Mouse (Mus musculus) adrenal gland, adult 18-20 months (tissue): Measurements from ENCODE around the gene Rab11fip3. TPM values are rescaled to one million over a fixed set of nuclear protein-coding genes. Genes with fewer than 3 reads are reported as not detected.

Experiments
- DNase-seq, 2 experiments: peaks; one replicate each; pipeline ENCODE4 v3.0.0; 2021 to 2022; ENCODE audit warnings: low spot score in 2 of 2
- total RNA-seq, 2 experiments: library from RNA; stranded (reverse); gene quantifications; 1 replicate in 1 of 2; 2 replicates in 1 of 2; pipeline ENCODE4 v1.2.3; 2021

Gene Rab11fip3
- total RNA-seq, 2 experiments from 2014 or later: 22.6 to 24.6 TPM

DNA sequence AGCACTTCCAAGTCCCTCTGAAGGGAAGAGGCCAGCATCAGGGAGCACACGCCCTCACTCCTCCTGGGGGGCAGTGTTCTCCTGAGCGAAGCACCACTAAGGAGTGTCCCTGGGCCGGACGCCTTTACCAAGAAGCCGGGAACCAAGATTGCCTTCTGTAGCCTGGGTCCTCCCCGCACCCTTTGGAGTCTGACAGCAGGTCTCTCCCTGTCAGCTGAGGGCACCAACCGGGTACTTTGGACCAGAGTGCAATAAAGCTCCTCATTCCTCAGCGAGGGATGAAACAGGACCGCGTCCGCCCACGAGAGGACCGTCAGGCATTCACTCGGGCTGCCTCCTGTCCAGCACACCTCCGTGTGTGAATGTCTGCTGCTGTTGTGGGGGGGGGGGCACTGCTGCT is 64.6 kb downstream of the Rab11fip3 start:
- DNase-seq: no peak

GRCm38 (mm10) chr17:26003864-26004263 is 65.5 kb downstream of the Rab11fip3 start:
- no peak for DNase-seq

DNA sequence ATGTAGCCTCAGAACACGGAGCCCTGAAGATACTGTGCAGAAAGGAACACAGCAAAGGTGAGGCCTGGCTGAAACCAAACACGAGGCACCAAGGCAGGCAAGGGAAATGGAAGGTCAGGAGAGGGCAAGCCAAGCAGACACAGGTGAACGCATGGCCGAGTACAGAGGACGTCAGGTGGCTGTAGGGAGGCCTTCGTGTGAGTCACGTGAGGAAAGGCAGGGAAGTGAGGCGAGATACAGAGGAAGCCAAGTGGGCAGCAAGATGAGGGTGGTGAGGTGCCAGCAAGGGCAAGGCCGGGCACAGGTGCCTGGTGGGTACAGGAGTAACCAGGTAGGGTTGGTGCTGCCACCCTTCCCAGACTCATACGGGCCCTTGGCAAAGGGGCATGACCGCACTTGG is 70.9 kb downstream of the Rab11fip3 start:
- DNase-seq: no peak

DNA sequence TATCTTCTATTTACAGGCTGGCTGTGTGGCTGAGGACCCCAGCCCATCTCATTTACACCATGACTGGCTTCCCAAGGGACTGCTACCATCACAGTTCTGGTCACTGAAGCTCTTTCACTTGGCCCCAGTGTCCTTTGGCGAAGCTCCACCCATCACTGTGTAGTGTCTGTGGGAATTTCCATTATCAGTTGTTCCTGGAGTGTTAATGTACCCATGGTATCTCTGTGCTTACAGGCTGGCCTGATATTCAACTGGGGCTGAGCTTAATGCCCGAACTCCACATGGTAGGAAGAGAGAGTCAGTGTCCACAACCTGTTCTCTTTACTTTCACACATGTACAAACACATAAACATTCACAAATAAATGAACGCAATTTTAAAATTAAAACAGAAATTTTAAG is 75.9 kb downstream of the Rab11fip3 start:
- DNase-seq: no peak

DNA sequence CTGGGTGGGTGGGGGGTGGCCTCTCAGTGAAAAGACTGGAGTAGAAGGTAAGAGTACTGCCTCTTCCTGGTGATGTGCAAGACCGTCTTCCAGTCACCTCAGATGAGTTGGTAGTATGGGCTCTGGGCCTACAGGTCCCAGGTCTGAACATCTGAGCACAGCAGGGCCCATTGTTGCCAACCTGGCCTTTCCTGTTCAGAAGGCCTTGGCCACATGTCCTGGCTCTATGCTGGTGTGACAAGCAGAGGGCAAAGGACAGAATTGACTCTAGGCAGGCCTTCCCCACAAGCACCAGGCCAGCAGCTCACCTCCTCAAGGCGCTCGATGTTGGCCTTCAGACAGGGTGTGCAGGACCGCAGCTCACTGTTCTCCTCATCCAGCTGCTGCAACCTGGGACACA is 77.1 kb downstream of the Rab11fip3 start:
- DNase-seq: no peak

DNA sequence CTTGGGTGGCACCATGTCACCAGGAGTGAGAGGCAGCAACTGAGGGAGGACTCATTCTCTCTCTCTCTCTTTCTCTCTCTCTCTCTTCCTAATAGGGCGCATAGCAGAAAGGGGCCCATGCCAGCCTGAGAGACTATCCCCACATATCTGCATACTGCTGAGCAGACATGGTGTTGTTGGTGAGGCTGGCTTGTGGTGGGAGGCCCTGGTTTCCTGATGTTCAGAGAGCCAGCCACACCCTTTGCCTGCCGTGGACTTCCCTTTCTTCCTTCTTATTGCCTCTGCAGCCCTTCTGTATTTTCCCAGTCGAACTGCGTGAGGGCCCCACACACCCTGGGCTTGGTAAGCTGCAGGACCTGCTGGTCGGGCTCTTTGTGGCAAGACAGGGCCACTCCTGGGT is 79.0 kb downstream of the Rab11fip3 start:
- DNase-seq: no peak

DNA sequence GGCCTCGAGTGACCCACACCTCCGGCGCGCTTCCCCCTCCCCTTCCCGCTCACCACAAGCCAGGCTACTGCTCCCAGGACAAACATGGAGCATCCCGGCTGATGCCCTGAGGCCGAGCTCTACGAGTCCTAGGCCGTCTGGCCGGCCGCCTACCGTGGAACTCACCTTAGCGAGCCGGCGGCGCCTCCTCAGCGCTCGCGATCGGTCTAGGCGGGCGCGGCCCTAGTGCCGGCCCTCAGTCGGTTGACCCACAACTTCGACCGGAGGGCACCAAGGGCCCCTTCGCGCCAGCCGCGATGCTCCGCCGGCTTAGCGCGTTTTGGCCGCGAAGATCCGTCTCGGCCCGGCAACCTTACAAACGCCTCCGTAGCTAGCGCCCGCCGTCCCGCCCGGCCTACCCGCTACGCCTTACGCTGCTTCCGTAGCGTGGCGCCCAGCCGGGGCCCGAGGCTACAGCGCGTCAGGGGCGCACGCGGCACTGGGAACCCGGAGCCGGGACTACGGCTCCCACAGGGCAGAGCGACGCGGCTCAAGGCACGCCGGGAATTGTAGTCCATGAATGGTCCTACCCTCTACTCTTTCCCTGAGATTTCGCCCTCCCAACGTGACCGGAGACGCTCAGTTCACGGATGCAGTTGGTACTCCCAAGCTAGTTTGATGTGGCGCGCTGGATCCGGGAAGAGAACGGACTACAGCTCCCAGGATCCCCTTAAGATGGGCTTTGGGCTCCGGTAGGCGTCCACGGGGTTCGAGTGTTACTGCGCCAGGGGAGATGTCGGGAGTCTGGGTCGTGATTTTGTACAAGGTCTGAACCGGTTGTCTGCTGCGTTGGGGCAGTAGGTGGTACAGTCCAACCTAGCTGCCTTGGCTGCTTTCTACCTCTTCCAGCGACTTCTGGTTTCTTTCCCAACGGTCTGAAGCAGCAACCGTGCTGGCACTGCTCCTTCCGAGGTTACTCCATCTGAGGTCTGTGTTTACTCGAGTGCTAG is 83.8 kb downstream of the Rab11fip3 start, which contains the start of gene Capn15:
Capn15 (minus strand) TSS at position 491 of the 989 bp plus-strand sequence.
- DNase-seq: peak; percentile 88 to 91

DNA sequence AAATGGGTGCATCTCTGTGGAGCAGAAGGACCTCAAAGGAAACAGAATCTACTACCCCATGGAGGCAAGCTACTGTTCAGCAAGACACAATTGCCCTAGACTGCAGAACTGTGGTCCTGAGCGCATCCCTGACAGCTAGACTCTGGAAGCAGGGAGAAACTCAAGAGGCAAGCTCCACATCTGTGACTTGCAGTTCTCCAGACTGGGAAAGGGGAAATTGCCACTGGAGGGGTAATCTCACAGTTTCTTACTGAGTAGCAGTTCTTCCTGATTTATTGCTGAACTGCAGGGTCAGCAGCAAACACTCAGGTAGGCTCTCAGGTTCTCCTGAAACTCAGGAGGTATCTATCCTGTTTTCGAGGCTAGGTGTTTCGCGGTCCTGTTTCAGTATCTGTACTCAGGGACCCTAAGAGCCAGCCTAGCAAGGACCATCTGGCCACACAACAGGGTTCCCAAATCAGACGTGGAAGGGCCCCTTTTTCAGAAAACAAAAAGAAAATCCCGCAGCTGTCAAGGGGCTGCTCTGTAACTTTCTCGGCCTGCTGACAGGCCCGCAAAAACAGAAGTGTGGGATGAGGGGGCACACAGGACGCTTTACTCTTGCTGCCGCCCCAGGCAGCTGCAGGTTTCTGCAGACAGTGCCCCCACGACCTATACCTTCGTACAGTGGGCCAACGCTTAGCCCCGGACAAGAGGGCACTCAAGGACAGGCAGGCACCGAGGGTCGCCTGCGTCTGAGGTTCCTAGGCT is 84.6 kb downstream of the Rab11fip3 start:
- DNase-seq: peak in 1 of 2 experiments; percentile 29

DNA sequence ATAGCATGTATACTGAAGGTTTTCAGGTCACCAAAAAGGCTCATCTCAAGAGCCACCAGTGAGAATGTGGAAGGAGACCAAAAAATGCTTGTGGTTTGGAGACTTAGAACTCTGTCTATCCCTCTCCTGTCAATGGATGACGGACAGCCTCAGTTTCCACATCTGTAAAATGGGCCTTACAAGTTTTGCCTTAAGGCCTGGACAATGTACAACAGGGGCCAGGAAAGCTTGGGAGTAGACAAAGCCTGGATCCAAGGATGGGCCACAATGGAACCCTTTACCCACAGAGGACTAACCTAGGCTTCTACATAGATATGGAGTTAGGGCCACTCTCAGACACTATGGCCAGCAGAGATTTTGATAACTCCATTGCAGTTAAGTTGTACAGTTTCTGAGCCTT is 85.3 kb downstream of the Rab11fip3 start:
- DNase-seq: no peak

- DNase-seq: no peak
Measured at GRCm38 (mm10) chr17:25982913-25983312, 86.4 kb downstream of the Rab11fip3 start.

DNA sequence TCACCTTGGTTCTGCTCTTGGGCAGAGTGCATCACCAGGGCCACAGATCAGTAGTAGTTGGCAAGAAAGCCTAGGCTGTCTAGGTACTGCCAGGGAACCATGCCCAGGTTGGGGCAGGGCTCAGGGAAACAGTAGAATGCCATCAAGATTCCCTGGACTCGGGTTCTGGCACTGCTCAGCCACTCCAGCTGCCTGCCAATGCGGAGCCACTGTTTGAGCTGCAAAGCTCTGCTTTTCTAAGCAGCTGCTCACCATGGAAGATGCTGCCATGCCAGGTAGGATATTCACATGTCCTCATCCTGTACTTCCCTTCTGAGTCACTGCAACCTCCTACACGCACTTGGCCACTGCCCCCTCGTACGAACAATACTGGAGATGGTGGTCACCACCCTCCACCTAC is 88.5 kb downstream of the Rab11fip3 start:
- DNase-seq: no peak

DNA sequence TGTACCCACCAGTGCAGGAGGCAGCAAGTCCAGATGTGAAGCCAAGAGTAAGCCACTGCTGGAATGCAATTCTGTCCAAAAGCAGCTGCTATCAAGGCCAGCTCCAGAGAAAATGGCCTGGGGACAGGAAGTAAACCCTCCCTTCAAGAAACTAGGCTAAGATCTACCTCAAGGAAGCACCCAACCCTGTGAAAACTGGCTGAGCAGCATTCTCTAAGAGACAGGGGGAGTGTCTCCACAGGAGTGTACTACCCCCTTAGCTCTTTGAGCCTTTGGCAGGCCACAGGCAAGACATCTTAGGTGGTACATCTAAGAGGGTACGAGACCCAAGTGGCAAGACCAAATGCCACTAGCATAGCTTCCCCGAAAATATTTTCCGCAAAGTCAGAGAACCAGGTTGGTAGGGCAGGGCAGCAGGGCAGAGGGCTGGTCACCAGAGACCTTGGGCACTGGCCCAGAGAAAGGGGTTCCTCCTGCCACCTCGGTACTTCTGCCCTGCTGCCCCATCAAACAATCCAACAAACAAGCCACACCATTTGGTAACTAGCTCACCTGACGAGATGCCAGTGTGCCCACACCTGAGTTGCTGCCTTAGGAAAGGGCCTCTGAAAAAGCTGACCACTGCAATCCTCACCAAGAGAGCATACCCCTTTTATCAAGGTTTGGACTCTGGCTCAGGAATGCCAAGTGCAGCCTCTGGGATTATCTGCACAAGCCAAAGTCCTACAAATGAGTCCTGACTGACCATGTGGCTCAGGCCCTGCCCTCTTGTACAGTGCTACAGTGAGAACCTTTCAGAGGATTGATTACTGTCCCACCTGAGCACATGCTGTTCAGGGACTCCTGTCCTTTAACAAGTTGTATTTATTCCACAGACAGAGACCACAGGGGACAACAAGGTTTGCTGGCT is 89.3 kb downstream of the Rab11fip3 start:
- no peak for DNase-seq

- no peak for DNase-seq
Measured at GRCm38 (mm10) chr17:25970954-25971707, 98.2 kb downstream of the Rab11fip3 start.

DNA sequence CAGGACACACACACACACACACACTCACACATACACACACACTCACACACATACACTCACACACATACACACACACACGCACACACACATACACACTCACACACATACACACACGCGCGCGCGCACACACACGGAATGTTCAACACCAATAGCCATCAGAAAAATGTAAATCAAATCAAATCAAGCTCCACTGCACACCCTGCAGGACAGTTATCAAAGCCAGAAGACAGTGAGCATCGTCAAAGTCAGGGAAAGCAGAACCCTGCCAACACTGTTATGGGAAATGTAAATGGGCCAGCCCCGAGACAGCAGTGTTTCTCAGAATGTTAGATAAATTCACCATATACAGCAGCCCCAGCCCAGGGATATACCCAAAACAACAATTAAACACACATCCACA is 98.9 kb downstream of the Rab11fip3 start:
- no peak for DNase-seq

DNA sequence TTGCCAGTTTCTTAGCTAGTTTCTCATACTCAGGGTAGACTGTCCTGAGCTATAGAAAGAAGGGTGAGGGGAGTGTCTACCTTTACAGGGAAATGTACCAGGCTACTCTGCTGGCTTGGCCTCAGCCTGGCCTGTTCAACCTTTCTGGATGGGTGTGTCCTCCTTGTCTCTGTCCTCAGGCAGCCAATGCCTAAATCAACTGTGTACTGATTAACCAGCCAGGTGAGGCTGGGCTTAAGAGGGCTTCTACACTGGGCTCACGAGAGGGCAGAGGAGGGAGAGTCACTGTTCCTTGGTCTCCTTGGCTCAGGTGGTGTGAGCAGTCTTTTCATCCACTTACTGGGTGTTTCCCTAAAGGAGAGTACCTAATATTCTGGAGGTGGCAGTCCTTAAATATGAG is 101.2 kb downstream of the Rab11fip3 start:
- no peak for DNase-seq

DNA sequence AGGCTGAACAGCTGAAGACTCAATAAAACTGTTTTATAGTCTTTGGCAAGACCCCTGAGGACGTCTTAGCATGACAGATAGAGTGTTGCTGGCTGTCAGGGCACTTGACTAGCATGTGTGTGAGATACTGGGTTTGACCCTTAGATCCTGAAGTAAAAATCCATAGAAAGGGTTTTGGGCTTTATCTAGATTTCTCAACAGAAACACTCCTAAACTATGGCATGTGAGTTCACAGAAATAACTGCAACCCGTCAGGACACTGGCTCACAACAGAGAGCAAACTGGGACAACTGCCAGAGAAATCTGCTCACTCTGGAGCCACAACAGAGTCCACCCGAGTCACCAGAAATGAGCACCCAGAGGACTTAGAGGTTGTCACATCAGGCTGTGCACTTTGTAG is 101.7 kb downstream of the Rab11fip3 start:
- DNase-seq: no peak

DNA sequence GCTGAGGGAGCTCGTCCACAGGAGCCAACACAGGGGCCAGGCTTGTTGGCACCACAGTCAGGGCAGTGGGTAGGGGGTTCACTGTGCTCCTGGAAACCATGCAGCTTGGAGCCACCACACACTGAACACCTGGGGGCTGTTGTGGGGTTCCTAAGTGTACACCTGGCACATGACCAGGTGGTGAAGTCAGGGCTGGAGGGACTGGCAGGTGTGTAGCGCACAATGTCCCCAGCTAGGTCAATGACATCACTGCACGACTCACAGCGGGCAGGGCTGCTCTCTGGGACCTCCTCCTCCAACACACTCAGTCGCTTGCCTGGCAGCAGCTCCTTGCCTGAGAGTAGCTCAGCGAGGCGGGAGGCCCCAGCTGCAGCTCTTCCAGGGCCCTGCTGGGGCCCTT is 105.1 kb downstream of the Rab11fip3 start:
- no peak for DNase-seq

DNA sequence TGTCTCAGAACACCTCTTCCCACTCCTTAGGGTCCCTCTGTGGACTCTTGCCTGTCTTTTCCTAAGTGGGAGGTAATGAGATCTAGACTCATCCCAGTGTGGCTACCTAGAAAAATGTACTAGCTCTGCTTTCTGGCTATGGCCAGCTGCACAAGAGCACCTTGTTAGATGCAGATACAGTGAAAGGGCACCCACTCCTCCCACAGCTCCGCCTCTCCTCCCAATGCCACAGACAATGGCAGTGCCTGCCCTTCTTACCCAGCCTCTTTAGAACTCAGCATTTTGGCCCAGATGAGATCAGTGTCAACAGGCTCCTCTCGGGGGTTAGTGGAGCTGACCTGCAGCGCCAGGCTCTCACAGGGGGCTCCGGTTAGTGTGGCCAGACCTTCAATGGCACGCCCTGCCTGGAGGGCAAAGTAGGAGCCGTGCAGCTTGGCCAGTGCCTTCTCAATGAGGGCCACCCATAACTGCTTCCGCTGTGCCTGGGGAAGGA is 106.9 kb downstream of the Rab11fip3 start:
- no peak for DNase-seq

DNA sequence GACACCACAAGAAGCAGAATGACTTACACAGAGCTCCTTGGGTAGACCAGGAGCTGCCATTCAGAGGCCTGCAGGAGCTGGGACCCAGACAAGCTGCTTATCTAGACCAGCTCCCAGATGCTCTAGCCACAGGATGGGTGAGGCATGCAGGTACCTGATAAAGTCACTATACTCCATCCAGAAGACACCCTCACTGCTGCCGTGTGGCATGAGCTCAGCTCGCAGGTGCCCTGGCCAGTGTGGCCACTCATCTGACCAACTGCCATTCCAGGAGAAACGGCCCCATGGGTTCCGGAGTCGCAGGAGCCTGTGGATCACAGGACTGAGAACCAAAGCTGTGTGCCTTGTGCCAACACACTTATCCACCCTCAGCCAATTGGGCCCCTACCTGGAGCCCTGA is 107.8 kb downstream of the Rab11fip3 start:
- no peak for DNase-seq
